Mouse (Mus musculus) megakaryocyte, adult 5-6 weeks (primary cell): ENCODE measurements at regions not wholly inside any gene's neighbourhood (a gene's known extent, or its start where the extent isn't known, plus 50 kb on each side); places are given as distances from the start of the nearest gene placed in this dataset.
A peak's percentile ranks its signal among the peaks of the same experiment; 100 is the strongest.

Experiments used
- ATAC-seq: 2 replicates; pipeline ENCODE4 v1.8.0; 2016; ENCODE audit warnings: mild to moderate bottlenecking, inconsistent platforms; ENCODE audit not compliant: poor library complexity, severe bottlenecking

- no peak for ATAC-seq
Observed at GRCm38 (mm10) chr17:10001071-10001591, 318.5 kb downstream of the Qk start.

DNA sequence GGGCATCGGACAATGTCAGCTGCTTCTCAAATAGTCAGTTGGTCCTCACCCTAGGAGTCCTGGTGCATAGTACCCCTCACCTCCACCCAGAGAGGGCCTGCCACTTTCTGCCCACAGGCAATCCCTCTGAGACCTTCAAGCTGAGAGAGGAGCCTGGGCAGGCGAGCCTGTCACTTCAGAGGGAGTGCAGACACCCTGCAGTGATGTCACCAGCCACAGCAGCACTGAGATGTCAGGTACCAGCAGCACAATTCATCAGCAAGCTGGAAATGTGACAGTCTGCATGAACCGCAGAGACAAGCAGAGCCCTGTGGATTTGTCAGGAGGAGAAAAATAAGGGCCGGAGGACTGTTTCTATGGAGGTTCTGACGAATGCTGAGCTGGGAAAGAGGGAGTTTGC lies 324.3 kb downstream of the Qk start:
- ATAC-seq, result no peak

- ATAC-seq, result no peak
Observed at GRCm38 (mm10) chr17:9990744-9991143, 321.2 kb upstream of the Pabpc6 start.

- no peak for ATAC-seq
Observed at GRCm38 (mm10) chr17:9981273-9981672, 311.8 kb upstream of the Pabpc6 start.

DNA sequence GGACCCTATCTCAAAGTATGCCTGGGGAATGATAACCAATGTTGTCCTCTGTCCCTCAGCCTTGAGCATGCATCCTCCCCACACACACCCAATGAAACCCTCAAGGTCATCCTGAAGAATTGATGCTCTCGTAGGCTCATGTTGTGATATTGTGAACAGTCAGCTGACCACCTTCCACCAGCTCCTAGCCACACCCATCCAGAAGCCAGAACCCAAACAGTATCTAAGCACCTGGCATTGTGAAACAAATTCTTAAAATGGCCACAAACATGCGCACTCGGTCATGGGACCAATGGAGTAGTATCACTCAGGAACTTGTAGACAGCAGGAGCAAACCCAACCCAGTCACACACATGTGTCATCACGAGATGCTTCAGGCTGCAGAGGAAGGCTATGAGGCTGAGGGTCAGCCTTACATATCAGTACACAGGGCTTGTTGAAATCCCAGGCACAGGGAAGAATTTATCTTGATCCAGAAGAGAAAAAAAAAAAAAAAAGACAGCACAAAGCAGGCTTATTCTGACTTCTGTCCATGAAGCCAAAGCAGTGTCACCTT lies 307.4 kb upstream of the Pabpc6 start:
- ATAC-seq, result no peak

DNA sequence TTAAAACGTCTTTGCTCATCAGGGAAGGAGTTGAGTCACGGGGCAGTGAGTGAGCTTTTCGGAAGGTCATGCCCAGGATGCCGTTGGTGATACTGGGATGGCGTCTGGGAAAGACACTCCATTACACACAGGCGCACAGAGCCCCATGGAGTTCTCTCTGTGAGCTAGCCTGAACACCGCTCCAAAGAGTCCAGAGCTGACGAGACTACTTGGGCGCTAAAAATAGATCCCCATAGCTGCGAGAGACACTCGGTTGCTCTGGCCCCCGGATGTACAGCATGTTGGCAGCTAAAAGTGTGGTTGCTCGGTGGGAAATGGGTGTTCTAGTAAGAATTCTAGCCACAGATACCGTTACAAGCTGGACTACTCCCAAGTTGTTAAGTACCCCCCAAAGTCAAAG lies 306.5 kb upstream of the Pabpc6 start:
- no peak for ATAC-seq

- ATAC-seq, result no peak
Observed at GRCm38 (mm10) chr17:9975153-9975552, 305.6 kb upstream of the Pabpc6 start.

- no peak for ATAC-seq
Observed at GRCm38 (mm10) chr17:9967988-9968387, 298.5 kb upstream of the Pabpc6 start.

GRCm38 (mm10) chr17:9962893-9963436 lies 293.4 kb upstream of the Pabpc6 start:
- no peak for ATAC-seq

GRCm38 (mm10) chr17:9948985-9949667 lies 279.6 kb upstream of the Pabpc6 start:
- no peak for ATAC-seq

DNA sequence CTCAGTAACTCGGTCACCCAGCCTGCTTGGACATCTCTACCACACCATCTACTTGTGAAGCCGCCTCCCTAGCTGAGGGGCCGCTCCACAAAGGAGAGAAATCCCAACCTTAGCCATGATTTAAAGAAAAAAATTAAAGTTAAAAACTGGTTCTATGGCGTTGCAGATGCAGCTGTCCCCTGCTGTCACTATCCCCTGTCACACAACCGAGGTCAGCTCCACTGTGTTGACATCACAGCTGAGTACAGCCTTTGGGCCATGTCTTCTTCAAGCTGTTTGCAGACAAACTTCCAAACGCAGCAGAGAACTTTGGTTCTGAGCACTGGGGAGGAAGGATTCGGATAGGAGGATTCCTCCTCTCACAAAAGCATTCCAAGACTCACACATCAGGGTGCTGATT lies 278.1 kb upstream of the Pabpc6 start:
- ATAC-seq, result no peak

- no peak for ATAC-seq
Observed at GRCm38 (mm10) chr17:9944513-9944912, 275.0 kb upstream of the Pabpc6 start.

DNA sequence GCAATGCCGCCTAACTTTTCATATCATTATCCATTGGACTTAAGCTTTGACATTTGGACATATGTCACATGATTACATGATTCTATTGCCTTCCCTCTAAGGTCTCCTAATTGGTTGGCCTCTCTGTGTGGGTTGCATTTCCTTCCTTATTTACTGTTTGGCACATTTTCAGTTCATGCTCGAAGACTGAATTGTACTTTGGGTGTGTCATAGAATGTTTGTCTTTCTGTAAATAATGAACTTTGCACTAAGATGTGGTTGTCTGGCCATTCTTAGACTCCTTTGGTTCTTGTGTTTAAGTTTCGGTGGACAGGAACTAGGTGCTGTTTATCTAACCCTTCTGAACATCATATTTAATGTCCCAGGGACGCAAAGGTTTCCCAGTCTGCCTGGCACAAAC lies 272.7 kb upstream of the Pabpc6 start:
- no peak for ATAC-seq

DNA sequence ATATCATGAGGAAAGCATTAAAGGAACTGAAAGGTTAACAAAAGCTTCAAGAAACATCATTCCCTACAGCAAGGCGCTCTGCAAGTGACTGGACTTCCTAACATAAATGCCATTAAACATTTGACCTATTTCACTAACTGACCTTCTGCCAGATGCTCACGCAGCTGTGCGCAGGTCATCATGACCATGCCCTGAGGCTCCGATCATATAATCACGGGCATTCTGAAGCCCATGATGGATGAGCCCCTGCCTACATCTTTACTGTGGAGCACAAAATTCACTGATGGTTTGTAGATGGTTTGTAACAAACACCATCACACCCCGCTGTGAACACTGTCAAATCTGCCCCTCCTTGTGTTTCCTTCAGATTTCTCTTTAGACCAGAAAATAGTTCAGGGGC lies 270.1 kb upstream of the Pabpc6 start:
- no peak for ATAC-seq

DNA sequence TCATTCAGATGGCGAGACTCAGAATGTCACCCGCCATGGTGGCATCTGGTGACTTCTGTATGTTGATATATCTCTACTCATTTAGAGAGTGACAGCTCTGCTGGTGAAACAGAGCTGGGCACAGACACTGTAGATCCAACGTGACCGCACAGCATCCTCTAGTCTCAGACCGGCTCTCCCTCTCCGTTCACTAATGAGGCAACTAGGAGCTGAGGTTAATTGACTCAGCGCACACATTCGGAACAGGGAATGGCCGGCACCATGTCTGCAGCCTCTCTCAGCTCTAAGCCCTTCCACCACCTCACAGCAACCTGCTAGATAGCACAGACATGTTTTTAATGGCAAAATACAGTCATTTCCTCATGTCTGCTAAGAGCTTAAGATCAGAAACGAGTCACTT lies 268.9 kb upstream of the Pabpc6 start:
- ATAC-seq, result no peak

DNA sequence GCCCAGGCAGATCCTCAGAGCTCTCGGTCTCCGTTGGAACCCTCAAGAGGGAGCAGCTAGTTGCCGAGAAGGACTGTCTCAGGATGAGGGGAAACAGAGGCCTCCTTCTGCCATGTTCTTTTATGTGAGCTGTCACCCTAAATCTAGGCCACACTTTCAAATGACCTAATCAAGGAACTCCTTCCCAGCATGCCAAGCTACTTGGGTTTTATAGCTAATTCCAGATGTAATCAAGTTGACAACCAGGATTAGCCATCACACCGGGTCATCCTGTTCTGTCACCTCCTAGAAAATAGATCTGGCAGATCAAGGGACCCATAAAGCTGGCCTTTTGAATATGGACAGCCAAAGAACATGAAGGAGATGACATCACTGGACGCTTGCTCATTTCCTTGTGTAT lies 267.7 kb upstream of the Pabpc6 start:
- ATAC-seq, result no peak

DNA sequence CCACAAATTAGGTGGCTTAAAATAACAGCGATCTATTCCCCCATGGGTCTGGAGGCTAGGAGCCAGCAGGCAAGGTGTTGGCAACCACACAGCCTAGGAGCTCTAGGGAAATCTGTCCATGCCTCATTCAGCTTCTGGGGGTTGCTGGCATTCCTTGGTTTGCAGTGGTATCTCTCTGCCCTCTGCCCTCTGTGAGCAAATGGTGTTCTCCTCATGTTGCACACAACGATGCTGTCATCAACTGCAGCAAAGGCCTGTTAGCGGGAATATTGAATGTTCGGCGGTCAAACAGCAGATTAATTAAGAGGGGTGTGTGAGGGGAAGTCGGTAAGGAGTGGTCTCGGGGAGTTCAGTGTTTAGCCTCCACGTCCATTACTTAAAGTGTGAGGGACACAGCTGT lies 262.7 kb upstream of the Pabpc6 start:
- no peak for ATAC-seq

DNA sequence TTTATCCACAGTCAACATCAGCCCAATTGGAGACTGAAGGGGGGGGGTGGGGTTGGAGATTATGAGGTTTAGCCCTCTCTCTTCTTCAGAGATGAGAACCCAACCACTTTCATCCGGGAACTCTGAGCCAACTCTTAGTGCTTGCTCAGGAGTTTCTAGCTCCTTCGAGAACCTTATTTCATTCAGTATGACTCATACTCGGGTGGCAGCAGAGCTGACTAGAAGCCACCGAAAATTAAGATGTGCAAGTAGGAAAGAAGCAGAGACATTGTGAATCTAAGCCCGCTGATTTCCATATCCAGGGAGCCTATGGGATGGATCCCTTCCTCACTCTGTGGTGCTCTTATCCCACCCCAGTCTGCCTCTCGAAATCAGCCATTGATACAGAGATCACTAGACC lies 262.0 kb upstream of the Pabpc6 start:
- no peak for ATAC-seq

DNA sequence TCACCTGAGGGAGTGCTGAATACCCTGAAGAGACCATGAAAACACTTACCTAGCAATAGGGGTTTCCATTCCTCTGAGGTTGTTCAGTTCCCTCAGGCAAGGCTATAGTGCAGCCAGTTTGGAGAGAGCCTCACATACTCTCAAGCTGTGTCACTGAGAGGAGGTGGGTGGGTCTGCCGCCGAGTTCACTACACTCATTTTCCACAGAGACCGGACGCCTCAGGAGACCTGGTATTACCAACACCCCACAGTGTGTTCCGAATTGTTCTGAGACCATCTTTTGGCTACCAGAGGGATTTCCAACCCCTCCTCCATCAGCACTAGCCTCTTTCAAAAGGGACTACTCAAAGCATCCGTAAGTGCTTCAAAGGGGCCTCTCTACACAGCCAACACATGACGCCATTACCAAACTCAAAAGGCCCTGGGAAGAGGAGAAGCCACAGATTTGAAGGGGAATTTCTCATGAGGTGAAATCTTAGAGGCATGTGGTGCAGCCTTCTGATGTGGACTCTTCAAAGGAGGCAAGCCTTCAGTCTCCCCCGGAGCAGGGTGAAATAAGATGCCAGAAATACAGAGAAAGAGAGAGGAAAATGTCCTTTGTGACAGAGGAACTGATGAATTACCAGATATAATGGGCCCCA lies 260.1 kb upstream of the Pabpc6 start:
- no peak for ATAC-seq

GRCm38 (mm10) chr17:9927724-9928123 lies 258.2 kb upstream of the Pabpc6 start:
- no peak for ATAC-seq

DNA sequence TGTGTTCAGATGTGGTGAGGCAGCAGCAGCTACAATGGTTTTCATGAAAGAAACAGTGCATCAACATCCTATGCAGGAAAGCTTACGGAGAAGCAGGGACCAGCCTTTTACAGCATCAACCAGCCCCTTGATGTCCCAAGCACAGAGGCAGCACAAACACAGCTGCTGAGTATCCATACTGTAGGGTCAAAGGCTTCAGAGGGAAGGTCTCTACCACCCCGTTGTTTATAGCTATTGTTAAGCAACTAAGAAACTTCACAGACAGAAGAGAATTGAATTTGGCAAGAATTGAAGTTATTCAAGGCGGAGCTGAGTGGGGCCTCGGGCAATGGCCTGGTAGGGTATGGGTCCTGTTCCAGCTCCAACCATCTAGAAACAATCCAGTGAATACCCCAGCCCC lies 256.8 kb upstream of the Pabpc6 start:
- no peak for ATAC-seq

- peak; percentile 38; the same call in 1 of the 2 replicates for ATAC-seq
Observed at GRCm38 (mm10) chr17:9921326-9921725, 251.8 kb upstream of the Pabpc6 start.
